8 mouse cellular contexts compared by ENCODE assay signal in genomic region chr15:96665889-96666288, GRCm38 (mm10). TPM values are rescaled to one million over a fixed set of nuclear protein-coding genes. Genes with fewer than 3 reads are reported as not detected.
DNase-seq lines count a peak whose midpoint lies in the region; ATAC-seq and TF ChIP-seq lines count a peak whose summit lies in the region.

No protein-coding gene starts in this region.

- peaks cover 18 to 21% of the 10 kb centered on the region in 2 experiments for H3K27me3 ChIP-seq in MEL (ENCODE audit: control insufficient read depth in 1 of 2, insufficient read depth in 2 of 2, low read length in 2 of 2)
- no peaks in the 10 kb centered on the region for H3K27me3 ChIP-seq in forebrain, embryonic 13.5 days
- H3K27me3 ChIP-seq in hindbrain, embryonic 12.5 days: no peaks in the 10 kb centered on the region
- no peaks in the 10 kb centered on the region for H3K27me3 ChIP-seq in lung, embryonic 16.5 days (ENCODE audit: control insufficient read depth, insufficient read depth, low read depth, low read length)

- H3K9me3 ChIP-seq in MEL (replicated peaks; ENCODE audit: insufficient read depth, low read length): no peaks in the 10 kb centered on the region
- H3K9me3 ChIP-seq in forebrain, embryonic 13.5 days (replicated peaks): no peaks in the 10 kb centered on the region
- H3K9me3 ChIP-seq in hindbrain, embryonic 12.5 days (replicated peaks): no peaks in the 10 kb centered on the region
- H3K9me3 ChIP-seq in lung, embryonic 16.5 days (ENCODE audit: control insufficient read depth, low read length): no peaks in the 10 kb centered on the region

- TF ChIP-seq RAD21 in MEL (IDR thresholded peaks at IDR 0.05; ENCODE audit: low read depth, low read length): peak; percentile 81

- peak; percentile 73 to 86 (median 78) for TF ChIP-seq CTCF in MEL (IDR thresholded peaks at IDR 0.05 in 2 of 3, conservative IDR thresholded peaks at IDR 0.05 in 1 of 3; ENCODE audit: control insufficient read depth in 1 of 3, insufficient read depth in 1 of 3, low read depth in 2 of 3, low read length in 3 of 3, poor library complexity in 1 of 3, severe bottlenecking in 1 of 3)

- ATAC-seq in forebrain, embryonic 13.5 days: peak; percentile 80; the same call in 1 of the 2 replicates
- ATAC-seq in hindbrain, embryonic 12.5 days (ENCODE audit: low FRiP score): peak; percentile 71; the same call in 1 of the 2 replicates
- peak; percentile 89 for ATAC-seq in lung, embryonic 16.5 days (ENCODE audit: low read depth)

- peaks cover 0 to 2% of the 10 kb centered on the region in 2 experiments; a peak in 1 of 4 replicates for H3K4me1 ChIP-seq in MEL (ENCODE audit: control insufficient read depth in 1 of 2, insufficient read depth in 2 of 2, low read length in 2 of 2)
- no peaks in the 10 kb centered on the region for H3K4me1 ChIP-seq in forebrain, embryonic 13.5 days
- H3K4me1 ChIP-seq in hindbrain, embryonic 12.5 days: no peaks in the 10 kb centered on the region
- H3K4me1 ChIP-seq in lung, embryonic 16.5 days (replicated peaks; ENCODE audit: control insufficient read depth, insufficient read depth, low read length): peaks cover 5% of the 10 kb centered on the region; the same call in 1 of the 2 replicates

- no peaks in the 10 kb centered on the region for H3K79me2 ChIP-seq in MEL (ENCODE audit: control insufficient read depth, insufficient read depth, low read length, poor library complexity)

- TF ChIP-seq POLR2A in MEL (IDR thresholded peaks at IDR 0.05; ENCODE audit: control insufficient read depth in 1 of 2, insufficient read depth in 1 of 2, low read depth in 1 of 2, low read length in 2 of 2, poor library complexity in 1 of 2): no peak

- DNase-seq in MEL (ENCODE audit: low read depth, low spot score): peak; percentile 97
- peak; percentile 81 for DNase-seq in c-Kit-positive CD71-positive TER-119-negative erythroid progenitor cells, embryonic 14.5 days (ENCODE audit: low read depth)
- peak; percentile 73 for DNase-seq in layer of hippocampus, adult 9-10 months (ENCODE audit: low spot score)
- peak; percentile 72 for DNase-seq in retina, adult 2 months (ENCODE audit: low read depth, low spot score)
- DNase-seq in thymus, postnatal 4 days: peak; percentile 78

- H3K9ac ChIP-seq in MEL (ENCODE audit: control insufficient read depth, low read depth, low read length, poor library complexity, severe bottlenecking): peak overlapping the region; percentile 38; the same call in 1 of the 2 replicates
- H3K9ac ChIP-seq in forebrain, embryonic 13.5 days: no peak overlapping the region
- H3K9ac ChIP-seq in hindbrain, embryonic 12.5 days: no peak overlapping the region
- no peak overlapping the region for H3K9ac ChIP-seq in lung, embryonic 16.5 days (ENCODE audit: low read length)

- H3K4me3 ChIP-seq in MEL (ENCODE audit: control insufficient read depth in 1 of 2, insufficient read depth in 1 of 2, low read depth in 2 of 2, low read length in 2 of 2): peak overlapping the region; percentile 53 to 66
- no peak overlapping the region for H3K4me3 ChIP-seq in forebrain, embryonic 13.5 days
- H3K4me3 ChIP-seq in hindbrain, embryonic 12.5 days: no peak overlapping the region
- no peak overlapping the region for H3K4me3 ChIP-seq in lung, embryonic 16.5 days (ENCODE audit: low read length)

- WGBS in forebrain, embryonic 13.5 days: 10% methylated on average over 3 of the region's 3 CpGs
- 10% methylated on average over 3 of the region's 3 CpGs for WGBS in hindbrain, embryonic 12.5 days
- WGBS in lung, embryonic 16.5 days: 9% methylated on average over 3 of the region's 3 CpGs

- peak overlapping the region; percentile 38; the same call in 1 of the 2 replicates for H3K4me2 ChIP-seq in forebrain, embryonic 13.5 days
- no peak overlapping the region for H3K4me2 ChIP-seq in hindbrain, embryonic 12.5 days (replicated peaks)
- peak overlapping the region; percentile 72 for H3K4me2 ChIP-seq in lung, embryonic 16.5 days (ENCODE audit: low read depth, low read length)

- TF ChIP-seq EP300 in MEL (IDR thresholded peaks at IDR 0.05; ENCODE audit: low read depth in 1 of 2, low read length in 2 of 2): no peak

- no peaks in the 10 kb centered on the region; a peak in 1 of 4 replicates for H3K36me3 ChIP-seq in MEL (ENCODE audit: control insufficient read depth in 1 of 2, insufficient read depth in 2 of 2, low read length in 2 of 2)
- no peaks in the 10 kb centered on the region for H3K36me3 ChIP-seq in forebrain, embryonic 13.5 days (ENCODE audit: poor library complexity, severe bottlenecking)
- H3K36me3 ChIP-seq in hindbrain, embryonic 12.5 days: no peaks in the 10 kb centered on the region
- no peaks in the 10 kb centered on the region for H3K36me3 ChIP-seq in lung, embryonic 16.5 days (ENCODE audit: control insufficient read depth, insufficient read depth, low read length)

- H3K27ac ChIP-seq in MEL (ENCODE audit: control insufficient read depth, low read depth, low read length): no peak overlapping the region
- no peak overlapping the region for H3K27ac ChIP-seq in forebrain, embryonic 13.5 days
- H3K27ac ChIP-seq in hindbrain, embryonic 12.5 days: no peak overlapping the region
- no peak overlapping the region for H3K27ac ChIP-seq in lung, embryonic 16.5 days (ENCODE audit: low read length)

TF ChIP-seq in MEL, 35 proteins besides CTCF, POLR2A, EP300 and RAD21:
- TF ChIP-seq ZC3H11A (IDR thresholded peaks at IDR 0.05; ENCODE audit: low read depth, low read length) (peak; percentile 72), SMC3 (IDR thresholded peaks at IDR 0.05; ENCODE audit: low read depth, low read length) (peak; percentile 79), ZNF384 (IDR thresholded peaks at IDR 0.05; ENCODE audit: low read depth, low read length) (no peak)

RNA-seq across cellular contexts. Expression of gene Slc38a1, which starts 23.2 kb away (rescaled TPM):
- total RNA-seq in MEL (2012; rRNA removed): not detected in 2 replicates
- under 1 TPM in 1 of 2 experiments, not detected in 1; 0.03 TPM for polyA plus RNA-seq in MEL (2012; ENCODE audit: insufficient read depth in 1 of 2, insufficient read length in 2 of 2, low read depth in 1 of 2, low replicate concordance in 2 of 2, missing spikeins in 1 of 2)
- 138 and 142 TPM in 2 replicates for polyA plus RNA-seq in forebrain, embryonic 13.5 days (2015; fragmentation: Nextera tagmentation; extraction: Ambion mirVana)
- 152 and 155 TPM in 2 replicates for polyA plus RNA-seq in hindbrain, embryonic 12.5 days (2016; fragmentation: Nextera tagmentation; extraction: Ambion mirVana)
- 47.5 and 48.8 TPM in 2 replicates for polyA plus RNA-seq in lung, embryonic 16.5 days (2015; fragmentation: Nextera tagmentation; extraction: Ambion mirVana)

RNA-seq across cellular contexts. Expression of gene Slc38a2, which starts 33.6 kb away (rescaled TPM):
- 80.6 and 150 TPM in 2 replicates for total RNA-seq in MEL (2012; rRNA removed)
- 100 to 1,000 TPM; 177 to 590 TPM for polyA plus RNA-seq in MEL (2012; ENCODE audit: insufficient read depth in 1 of 2, insufficient read length in 2 of 2, low read depth in 1 of 2, low replicate concordance in 2 of 2, missing spikeins in 1 of 2)
- 148 and 156 TPM in 2 replicates for polyA plus RNA-seq in forebrain, embryonic 13.5 days (2015; fragmentation: Nextera tagmentation; extraction: Ambion mirVana)
- polyA plus RNA-seq in hindbrain, embryonic 12.5 days (2016; fragmentation: Nextera tagmentation; extraction: Ambion mirVana): 184 and 192 TPM in 2 replicates
- polyA plus RNA-seq in lung, embryonic 16.5 days (2015; fragmentation: Nextera tagmentation; extraction: Ambion mirVana): 143 and 155 TPM in 2 replicates

Comparison
In these comparisons a context has a peak if more than half of its experiments do, and no peak if none do; other contexts are left out.
1. H3K4me3 ChIP-seq: peak in MEL (2 of 2); none in forebrain, embryonic 13.5 days (single experiment), hindbrain, embryonic 12.5 days (single experiment) and lung, embryonic 16.5 days (single experiment).
2. RNA of gene Slc38a1, which starts 23.2 kb away (polyA plus RNA-seq): 152 to 155 TPM in hindbrain, embryonic 12.5 days, 138 to 142 TPM in forebrain, embryonic 13.5 days and 47.5 to 48.8 TPM in lung, embryonic 16.5 days; 0.03 TPM in MEL; every median in the first group is over 10 times any median in the second.
3. Peak in every context shown above with its lines, with median percentiles within 50 percentile points of each other: DNase-seq and ATAC-seq.